Mouse (Mus musculus) heart, postnatal 0 days (tissue): Measurements from ENCODE around the gene Mmp15. TPM values are rescaled to one million over a fixed set of nuclear protein-coding genes. Genes with fewer than 3 reads are reported as not detected.

ENCODE experiments used
- ATAC-seq: fragments of 200-750 bp; cut with Nextera tagmentation; 2 replicates; pipeline ENCODE4 v1.8.0; 2017; ENCODE audit warnings: low read depth, moderate number of reproducible peaks, moderate library complexity; ENCODE audit not compliant: insufficient read depth
- DNase-seq: peaks from one replicate; pipeline ENCODE4 v3.0.0-alpha.2; 2016; ENCODE audit warnings: low spot score
- H3K27ac ChIP-seq: fragments of 300-500 bp; sonication (generic); 2 replicates; pipeline ENCODE4 v1.5.1; 2014; ENCODE audit warnings: low read depth, mild to moderate bottlenecking
- H3K27me3 ChIP-seq: fragments of 300-500 bp; sonication (generic); 2 replicates; pipeline ENCODE4 v1.6.1; 2014; ENCODE audit warnings: low read length, mixed read lengths; ENCODE audit not compliant: control insufficient read depth, insufficient read depth
- H3K36me3 ChIP-seq: fragments of 300-500 bp; sonication (generic); replicated peaks from 2 replicates; pipeline ENCODE4 v1.6.1; 2014; ENCODE audit warnings: low read length, mixed read lengths; ENCODE audit not compliant: control insufficient read depth, insufficient read depth
- H3K4me1 ChIP-seq: fragments of 300-500 bp; sonication (generic); 2 replicates; pipeline ENCODE4 v1.6.1; 2014; ENCODE audit warnings: antibody characterized with exemption; ENCODE audit not compliant: control insufficient read depth, insufficient read depth
- H3K4me2 ChIP-seq: fragments of 300-500 bp; sonication (generic); 2 replicates; pipeline ENCODE4 v1.6.1; 2014; ENCODE audit warnings: low read depth, mild to moderate bottlenecking, low read length, moderate library complexity
- H3K4me3 ChIP-seq: fragments of 300-500 bp; sonication (generic); 2 replicates; pipeline ENCODE4 v1.5.1; 2014; ENCODE audit warnings: low read depth, low read length
- H3K9ac ChIP-seq: fragments of 300-500 bp; sonication (generic); replicated peaks from 2 replicates; pipeline ENCODE4 v1.6.1; 2014; ENCODE audit warnings: low read depth, low read length, mixed read lengths
- H3K9me3 ChIP-seq: fragments of 300-500 bp; sonication (generic); replicated peaks from 2 replicates; pipeline ENCODE4 v1.6.1; 2016; ENCODE audit warnings: low read length; ENCODE audit not compliant: control insufficient read depth
- CTCF ChIP-seq: IDR thresholded peaks from 2 replicates; pipeline ENCODE4 v1.5.1; 2016; ENCODE audit warnings: antibody characterized with exemption, control low read depth, low read depth
- EP300 ChIP-seq: IDR thresholded peaks from 2 replicates; pipeline ENCODE4 v1.6.1; 2016; ENCODE audit warnings: antibody characterized with exemption, low read depth
- WGBS: fragments of 180-500 bp; shearing (Covaris S2); extraction: QIAGEN DNeasy Blood & Tissue Kit; methylation state at CpG from one replicate; pipeline ENCODE4 v1.1.7; 2014; 5-methylcytosine and 5-hydroxymethylcytosine counted together
- polyA plus RNA-seq: library from polyadenylated mRNA; unstranded; fragments of >200 nt; fragmentation: Nextera tagmentation; extraction: Ambion mirVana; gene quantifications from 2 replicates; pipeline ENCODE4 v1.2.1, GENCODE M21; 2015
- total RNA-seq: library from RNA; depleted of rRNA; stranded (reverse); fragments of >200 nt; gene quantifications from 2 replicates; pipeline ENCODE4 v1.2.3, GENCODE M21; 2014; ENCODE audit warnings: low replicate concordance

Mmp15 gene
- total and polyA plus RNA-seq, 2 experiments from 2014 or later = 32.9 to 132 TPM

- H3K4me3 ChIP-seq = no peak overlapping the region
- DNase-seq (no peak), ATAC-seq (no peak)
- no peak overlapping the region for H3K4me2 ChIP-seq
- no peak overlapping the region for H3K9ac ChIP-seq
- no peaks in the 10 kb centered on the region for H3K36me3 ChIP-seq
- TF ChIP-seq CTCF = no peak
- TF ChIP-seq EP300 = no peak
- WGBS = 76% methylated on average over 3 of the region's 3 CpGs
- peaks cover 25% of the 10 kb centered on the region for H3K4me1 ChIP-seq
- H3K9me3 ChIP-seq = no peaks in the 10 kb centered on the region
- H3K27ac ChIP-seq = no peak overlapping the region
- H3K27me3 ChIP-seq = no peaks in the 10 kb centered on the region
These were observed 29.5 kb downstream of the Mmp15 start for GRCm38 (mm10) chr8:95381595-95381994.

DNA sequence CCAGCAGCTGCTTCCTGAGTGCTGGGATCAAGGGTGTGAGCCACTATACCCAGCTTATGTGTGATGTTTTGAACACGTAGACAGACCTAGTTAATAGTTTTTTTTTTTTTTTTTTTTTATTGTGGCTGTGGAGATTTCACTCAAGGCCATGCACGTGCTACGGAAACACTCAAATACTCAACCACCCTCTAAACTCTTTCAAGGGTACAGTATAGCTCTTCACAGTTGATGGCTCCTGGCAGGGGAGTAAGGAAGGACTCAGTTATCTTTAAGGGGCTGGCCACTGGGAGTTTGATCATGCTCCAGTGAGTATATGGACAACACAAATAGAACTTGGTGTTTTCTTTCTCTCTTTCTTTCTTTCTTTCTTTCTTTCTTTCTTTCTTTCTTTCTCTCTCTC, 32.4 kb downstream of the Mmp15 start:
- DNase-seq = no peak
- H3K27me3 ChIP-seq = no peaks in the 10 kb centered on the region
- TF ChIP-seq CTCF (no peak), EP300 (no peak)
- no peak overlapping the region for H3K27ac ChIP-seq
- WGBS = 79% methylated on average over 3 of the region's 3 CpGs
- ATAC-seq = no peak
- peaks cover 10% of the 10 kb centered on the region for H3K4me1 ChIP-seq
- no peaks in the 10 kb centered on the region for H3K9me3 ChIP-seq
- no peak overlapping the region for H3K4me3 ChIP-seq
- H3K36me3 ChIP-seq = no peaks in the 10 kb centered on the region
- no peak overlapping the region for H3K9ac ChIP-seq
- no peak overlapping the region for H3K4me2 ChIP-seq

- TF ChIP-seq EP300 (no peak), CTCF (no peak)
- 42% methylated on average over 5 of the region's 5 CpGs for WGBS
- no peak overlapping the region for H3K4me2 ChIP-seq
These were observed 34.0 kb downstream of the Mmp15 start for GRCm38 (mm10) chr8:95386037-95386436.

GRCm38 (mm10) chr8:95387221-95387620, 35.2 kb downstream of the Mmp15 start:
- no peaks in the 10 kb centered on the region for H3K36me3 ChIP-seq
- H3K27ac ChIP-seq = no peak overlapping the region
- no peaks in the 10 kb centered on the region for H3K27me3 ChIP-seq
- H3K9me3 ChIP-seq = no peaks in the 10 kb centered on the region
- TF ChIP-seq CTCF (no peak), EP300 (no peak)
- peaks cover 1% of the 10 kb centered on the region; the same call in 1 of the 2 replicates for H3K4me1 ChIP-seq
- no peak overlapping the region for H3K4me3 ChIP-seq
- no peak overlapping the region for H3K9ac ChIP-seq
- DNase-seq (no peak), ATAC-seq (no peak)
- WGBS = 91% methylated on average over 10 of the region's 10 CpGs
- no peak overlapping the region for H3K4me2 ChIP-seq

More at GRCm38 (mm10) chr8:95386037-95386436, 34.0 kb downstream of the Mmp15 start:
- H3K9me3 ChIP-seq = no peaks in the 10 kb centered on the region
- ATAC-seq = no peak
- H3K4me1 ChIP-seq = peaks cover 6% of the 10 kb centered on the region
- H3K9ac ChIP-seq = no peak overlapping the region
- no peak overlapping the region for H3K4me3 ChIP-seq
- no peaks in the 10 kb centered on the region for H3K36me3 ChIP-seq
- H3K27ac ChIP-seq = no peak overlapping the region
- no peak for DNase-seq
- H3K27me3 ChIP-seq = no peaks in the 10 kb centered on the region

- DNase-seq (no peak), ATAC-seq (no peak)
- Histone ChIP-seq H3K4me3 (no peak overlapping the region), H3K4me2 (no peak overlapping the region), H3K4me1 (no peaks in the 10 kb centered on the region), H3K9me3 (no peaks in the 10 kb centered on the region), H3K9ac (no peak overlapping the region), H3K27me3 (no peaks in the 10 kb centered on the region), H3K27ac (no peak overlapping the region), H3K36me3 (no peaks in the 10 kb centered on the region)
- WGBS = 86% methylated on average over 7 of the region's 7 CpGs
- TF ChIP-seq CTCF (no peak), EP300 (no peak)
These were observed 35.9 kb downstream of the Mmp15 start for GRCm38 (mm10) chr8:95387936-95388335.

- H3K4me3 ChIP-seq = no peak overlapping the region
- no peak overlapping the region for H3K9ac ChIP-seq
- no peaks in the 10 kb centered on the region for H3K9me3 ChIP-seq
- no peaks in the 10 kb centered on the region for H3K27me3 ChIP-seq
- H3K36me3 ChIP-seq = no peaks in the 10 kb centered on the region
- ATAC-seq (no peak), DNase-seq (no peak)
- H3K4me2 ChIP-seq = no peak overlapping the region
- H3K27ac ChIP-seq = no peak overlapping the region
- TF ChIP-seq EP300 = no peak
- no peak for TF ChIP-seq CTCF
- H3K4me1 ChIP-seq = peaks cover 6% of the 10 kb centered on the region
- 45% methylated on average over 4 of the region's 4 CpGs for WGBS
These were observed 38.2 kb downstream of the Mmp15 start for GRCm38 (mm10) chr8:95390312-95390711.
